Mouse (Mus musculus): Measurements from ENCODE around the gene Vmn1r4. TPM values are rescaled to one million over a fixed set of nuclear protein-coding genes. Genes with fewer than 3 reads are reported as not detected.

Gene Vmn1r4
- polyA plus RNA-seq, 1 experiment from 2014 or later: 0.36 TPM

DNA sequence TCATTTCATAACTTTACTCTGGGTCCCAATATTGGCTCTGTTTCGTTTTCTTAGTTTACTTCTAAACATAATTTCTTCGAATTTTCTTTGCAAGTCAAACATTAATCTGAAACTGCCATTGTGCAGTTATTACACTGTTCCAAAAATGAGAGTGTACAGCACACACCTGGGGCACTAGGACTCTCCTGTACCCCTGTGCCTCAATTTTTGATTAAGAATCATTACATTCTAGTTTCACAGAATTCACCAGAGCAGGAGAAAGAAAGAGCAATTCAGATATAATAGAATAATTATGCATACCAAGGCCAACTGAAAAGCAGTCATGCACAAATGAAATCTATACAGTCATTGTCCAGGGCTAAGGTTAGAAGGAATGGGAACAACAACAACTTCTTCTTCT lies 8.6 kb downstream of the Vmn1r4 start:
- Histone ChIP-seq H3K27me3 (ENCODE audit: insufficient read depth, low read length) (no peaks in the 10 kb centered on the region), H3K4me3 (ENCODE audit: low read length) (no peak overlapping the region), H3K4me1 (ENCODE audit: insufficient read depth, low read length) (no peaks in the 10 kb centered on the region), H3K9ac (replicated peaks; ENCODE audit: low read length) (no peak overlapping the region), H3K27ac (ENCODE audit: low read length) (no peak overlapping the region), H3K9me3 (ENCODE audit: low read length) (no peaks in the 10 kb centered on the region), H3K36me3 (ENCODE audit: insufficient read depth, low read length) (no peaks in the 10 kb centered on the region), H3K4me2 (replicated peaks; ENCODE audit: low read depth, low read length) (no peak overlapping the region)
- ATAC-seq (ENCODE audit: low FRiP score, low TSS enrichment): no peak
- WGBS: 61% methylated on average over 2 of the region's 2 CpGs

DNA sequence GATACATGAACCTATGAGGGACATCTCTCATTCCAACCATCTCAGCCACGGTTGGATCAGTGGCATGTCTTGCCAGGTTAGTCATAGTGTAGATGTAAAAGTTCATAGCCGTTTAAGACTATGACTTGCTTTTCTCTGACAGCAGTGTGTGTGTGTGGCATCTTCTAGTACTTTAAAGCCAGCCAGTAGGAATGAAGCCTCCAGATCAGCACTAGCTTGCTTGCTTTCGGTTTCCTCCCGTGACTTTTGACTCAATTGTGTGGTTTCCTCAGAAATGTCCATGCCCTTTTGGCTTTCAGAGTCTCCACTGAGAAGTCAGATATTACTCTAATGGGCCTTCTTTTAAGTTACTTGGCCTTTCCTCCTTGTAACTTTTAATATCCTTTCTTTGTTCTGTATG lies 10.6 kb downstream of the Vmn1r4 start:
- Histone ChIP-seq H3K9ac (replicated peaks; ENCODE audit: low read length) (no peak overlapping the region), H3K27ac (ENCODE audit: low read length) (no peak overlapping the region), H3K4me3 (ENCODE audit: low read length) (no peak overlapping the region), H3K36me3 (ENCODE audit: insufficient read depth, low read length) (no peaks in the 10 kb centered on the region), H3K9me3 (ENCODE audit: low read length) (no peaks in the 10 kb centered on the region), H3K4me2 (replicated peaks; ENCODE audit: low read depth, low read length) (no peak overlapping the region), H3K4me1 (ENCODE audit: insufficient read depth, low read length) (no peaks in the 10 kb centered on the region), H3K27me3 (ENCODE audit: insufficient read depth, low read length) (no peaks in the 10 kb centered on the region)
- WGBS: 79% methylated on average over 4 of the region's 4 CpGs
- no peak for ATAC-seq (ENCODE audit: low FRiP score, low TSS enrichment)

DNA sequence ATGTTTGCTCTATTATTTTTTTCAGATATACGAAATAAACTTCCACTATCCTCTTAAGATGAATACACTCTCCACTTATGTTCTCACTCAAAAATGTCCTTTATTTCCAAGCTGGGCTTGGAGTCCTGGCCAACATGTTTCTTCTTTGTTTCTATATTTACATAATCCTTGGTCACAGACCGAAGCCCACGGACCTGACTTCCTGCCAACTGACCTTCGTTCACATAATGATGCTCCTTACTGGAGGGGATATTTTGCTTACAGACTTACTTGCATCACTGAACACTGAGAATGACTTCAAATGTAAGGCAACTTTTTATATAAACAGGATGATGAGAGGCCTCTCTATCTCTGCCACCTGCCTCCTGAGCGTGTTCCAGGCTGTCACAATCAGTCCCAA lies 32.6 kb downstream of the Vmn1r4 start:
- Histone ChIP-seq H3K4me1 (ENCODE audit: insufficient read depth, low read length) (no peaks in the 10 kb centered on the region), H3K27ac (ENCODE audit: low read length) (no peak overlapping the region), H3K9me3 (ENCODE audit: low read length) (no peaks in the 10 kb centered on the region), H3K4me2 (replicated peaks; ENCODE audit: low read depth, low read length) (no peak overlapping the region), H3K36me3 (ENCODE audit: insufficient read depth, low read length) (no peaks in the 10 kb centered on the region), H3K27me3 (ENCODE audit: insufficient read depth, low read length) (no peaks in the 10 kb centered on the region), H3K9ac (replicated peaks; ENCODE audit: low read length) (no peak overlapping the region), H3K4me3 (ENCODE audit: low read length) (no peak overlapping the region)
- no peak for ATAC-seq (ENCODE audit: low FRiP score, low TSS enrichment)
- WGBS: 44% methylated on average over 5 of the region's 5 CpGs

DNA sequence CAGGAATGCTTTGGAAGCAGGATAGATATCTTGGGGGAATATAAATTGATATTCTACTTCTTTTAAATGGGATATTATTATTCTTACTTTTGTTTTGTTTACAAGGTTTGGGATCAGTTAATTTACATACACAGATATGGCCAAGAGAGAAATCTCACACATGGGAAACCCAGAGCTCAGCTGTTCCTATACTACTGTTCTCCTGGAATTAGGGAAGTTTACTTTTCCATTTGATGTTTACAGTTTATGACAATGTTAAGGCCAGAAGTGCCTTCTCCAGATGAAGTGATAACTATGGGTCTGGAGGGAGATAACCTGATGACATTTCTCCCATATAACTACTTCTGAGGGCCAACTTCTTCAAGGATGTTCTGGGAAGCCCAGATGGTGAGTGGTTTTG lies 46.2 kb downstream of the Vmn1r4 start, which contains the start of gene Vmn1r5:
Gene Vmn1r5, plus strand, starts transcription at position 301 of the 400 bp plus-strand sequence.
- no peak within 1 kb of the TSS for H3K27ac ChIP-seq (ENCODE audit: low read length)
- no peak for ATAC-seq (ENCODE audit: low FRiP score, low TSS enrichment)
- no peaks in the 10 kb centered on the region for H3K4me1 ChIP-seq (ENCODE audit: insufficient read depth, low read length)
- H3K9ac ChIP-seq (replicated peaks; ENCODE audit: low read length): no peak within 1 kb of the TSS
- H3K9me3 ChIP-seq (ENCODE audit: low read length): no peaks in the 10 kb centered on the region
- no peak within 1 kb of the TSS for H3K4me3 ChIP-seq (ENCODE audit: low read length)
- H3K36me3 ChIP-seq (ENCODE audit: insufficient read depth, low read length): no peaks in the 10 kb centered on the region
- H3K27me3 ChIP-seq (ENCODE audit: insufficient read depth, low read length): no peaks in the 10 kb centered on the region
- no peak within 1 kb of the TSS for H3K4me2 ChIP-seq (replicated peaks; ENCODE audit: low read depth, low read length)

DNA sequence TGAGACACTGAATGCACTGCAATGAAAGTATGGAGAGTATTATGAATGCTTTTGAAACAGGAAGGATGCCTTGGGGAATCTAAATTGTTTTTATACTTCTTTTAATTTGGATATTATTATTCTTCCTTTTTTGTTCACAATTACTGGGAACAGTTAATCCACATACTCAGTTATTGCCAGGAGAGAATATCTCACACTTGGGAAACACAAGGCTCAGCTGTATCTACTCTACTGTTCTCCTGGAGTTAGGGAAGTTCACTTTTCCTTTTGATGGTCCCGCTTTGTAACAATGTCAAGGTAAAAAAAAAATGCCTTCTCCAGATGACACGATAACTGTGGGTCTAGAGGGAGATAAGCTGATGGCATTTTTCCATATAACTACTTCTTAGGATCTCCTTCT lies 73.1 kb downstream of the Vmn1r4 start, which contains the start of gene Vmn1r6:
Gene Vmn1r6, plus strand, starts transcription at position 301 of the 400 bp plus-strand sequence.
- 84% methylated on average over 2 of the region's 2 CpGs for WGBS
- H3K9ac ChIP-seq (replicated peaks; ENCODE audit: low read length): no peak within 1 kb of the TSS
- H3K27me3 ChIP-seq (ENCODE audit: insufficient read depth, low read length): no peaks in the 10 kb centered on the region
- no peaks in the 10 kb centered on the region for H3K9me3 ChIP-seq (ENCODE audit: low read length)
- H3K27ac ChIP-seq (ENCODE audit: low read length): no peak within 1 kb of the TSS
- H3K4me3 ChIP-seq (ENCODE audit: low read length): no peak within 1 kb of the TSS
- no peak within 1 kb of the TSS for H3K4me2 ChIP-seq (replicated peaks; ENCODE audit: low read depth, low read length)
- no peaks in the 10 kb centered on the region for H3K36me3 ChIP-seq (ENCODE audit: insufficient read depth, low read length)
- no peaks in the 10 kb centered on the region for H3K4me1 ChIP-seq (ENCODE audit: insufficient read depth, low read length)
- ATAC-seq (ENCODE audit: low FRiP score, low TSS enrichment): no peak

Other genes starting within 250 kb of the Vmn1r4 start
- gene Lsm5, start 219.3 kb upstream of the Vmn1r4 start, polyA plus RNA-seq (2015; fragmentation: Nextera tagmentation; extraction: Ambion mirVana): 97.0 and 98.5 TPM in 2 replicates
- gene Avl9, start 209.1 kb upstream of the Vmn1r4 start, polyA plus RNA-seq (2015; fragmentation: Nextera tagmentation; extraction: Ambion mirVana): 11.6 and 12.1 TPM in 2 replicates
- 24.8 and 31.4 TPM in 2 replicates for gene Kbtbd2, start 126.2 kb upstream of the Vmn1r4 start, polyA plus RNA-seq (2015; fragmentation: Nextera tagmentation; extraction: Ambion mirVana)
- 132 and 145 TPM in 2 replicates for gene Fkbp9, start 92.0 kb upstream of the Vmn1r4 start, polyA plus RNA-seq (2015; fragmentation: Nextera tagmentation; extraction: Ambion mirVana)
- 65.2 and 67.9 TPM in 2 replicates for gene Nt5c3, start 83 bp upstream of the Vmn1r4 start, polyA plus RNA-seq (2015; fragmentation: Nextera tagmentation; extraction: Ambion mirVana)
- not detected in 2 replicates for gene Vmn1r5, start 46.3 kb downstream of the Vmn1r4 start, polyA plus RNA-seq (2015; fragmentation: Nextera tagmentation; extraction: Ambion mirVana)
- gene Vmn1r6, start 73.2 kb downstream of the Vmn1r4 start, polyA plus RNA-seq (2015; fragmentation: Nextera tagmentation; extraction: Ambion mirVana): not detected in 2 replicates
- gene Vmn1r7, start 101.3 kb downstream of the Vmn1r4 start, polyA plus RNA-seq (2015; fragmentation: Nextera tagmentation; extraction: Ambion mirVana): not detected in 2 replicates
- not detected in 2 replicates for gene Vmn1r8, start 108.3 kb downstream of the Vmn1r4 start, polyA plus RNA-seq (2015; fragmentation: Nextera tagmentation; extraction: Ambion mirVana)
- not detected in 2 replicates for gene Vmn1r9, start 142.8 kb downstream of the Vmn1r4 start, polyA plus RNA-seq (2015; fragmentation: Nextera tagmentation; extraction: Ambion mirVana)
- gene Vmn1r10, start 185.4 kb downstream of the Vmn1r4 start, polyA plus RNA-seq (2015; fragmentation: Nextera tagmentation; extraction: Ambion mirVana): not detected in 2 replicates
- gene Vmn1r11, start 209.4 kb downstream of the Vmn1r4 start, polyA plus RNA-seq (2015; fragmentation: Nextera tagmentation; extraction: Ambion mirVana): not detected in 2 replicates
- gene Vmn1r12, start 232.9 kb downstream of the Vmn1r4 start, polyA plus RNA-seq (2015; fragmentation: Nextera tagmentation; extraction: Ambion mirVana): not detected in 2 replicates

Measured in kidney, embryonic 16.5 days (tissue).